Mouse (Mus musculus) liver, embryonic 11.5 days (tissue): ENCODE measurements at regions not wholly inside any gene's neighbourhood (a gene's known extent, or its start where the extent isn't known, plus 50 kb on each side); places are given as distances from the start of the nearest gene placed in this dataset.
A peak's percentile ranks its signal among the peaks of the same experiment; 100 is the strongest.

Experiments
- ATAC-seq: fragments of 200-750 bp; cut with Nextera tagmentation; replicated peaks from 2 replicates; pipeline ENCODE4 v1.8.0; 2017; ENCODE audit warnings: moderate number of reproducible peaks, mild to moderate bottlenecking, moderate TSS enrichment, moderate library complexity; ENCODE audit not compliant: low FRiP score
- DNase-seq: peaks from one replicate; pipeline ENCODE4 v3.0.0-alpha.2; 2017; ENCODE audit warnings: low spot score
- H3K27ac ChIP-seq: fragments of 300-500 bp; sonication (generic); 2 replicates; pipeline ENCODE4 v1.5.1; 2014; ENCODE audit warnings: mild to moderate bottlenecking, low read depth, low read length, control low read depth
- H3K27me3 ChIP-seq: fragments of 300-500 bp; sonication (generic); replicated peaks from 2 replicates; pipeline ENCODE4 v1.6.1; 2014; ENCODE audit warnings: low read length, mixed read lengths; ENCODE audit not compliant: control insufficient read depth, insufficient read depth
- H3K36me3 ChIP-seq: fragments of 300-500 bp; sonication (generic); 2 replicates; pipeline ENCODE4 v1.6.1; 2014; ENCODE audit warnings: mild to moderate bottlenecking, low read length, moderate library complexity, mixed read lengths; ENCODE audit not compliant: control insufficient read depth, insufficient read depth
- H3K4me1 ChIP-seq: fragments of 300-500 bp; sonication (generic); replicated peaks from 2 replicates; pipeline ENCODE4 v1.6.1; 2014; ENCODE audit warnings: low read length, mixed read lengths; ENCODE audit not compliant: control insufficient read depth, insufficient read depth
- H3K4me2 ChIP-seq: fragments of 300-500 bp; sonication (generic); 2 replicates; pipeline ENCODE4 v1.6.1; 2014; ENCODE audit warnings: mild to moderate bottlenecking, control low read depth, moderate library complexity
- H3K4me3 ChIP-seq: fragments of 300-500 bp; sonication (generic); 2 replicates; pipeline ENCODE4 v1.5.1; 2014; ENCODE audit warnings: low read depth, low read length, control low read depth
- H3K9ac ChIP-seq: fragments of 300-500 bp; sonication (generic); 2 replicates; pipeline ENCODE4 v1.6.1; 2014; ENCODE audit warnings: low read depth, low read length, control low read depth
- H3K9me3 ChIP-seq: fragments of 300-500 bp; sonication (generic); 2 replicates; pipeline ENCODE4 v1.6.1; 2016; ENCODE audit warnings: low read length, inconsistent platforms, mixed read lengths; ENCODE audit not compliant: control insufficient read depth
- WGBS: fragments of 180-500 bp; shearing (Covaris S2); extraction: QIAGEN DNeasy Blood & Tissue Kit; methylation state at CpG from one replicate; pipeline ENCODE4 v1.1.7; 2014; 5-methylcytosine and 5-hydroxymethylcytosine counted together

DNA sequence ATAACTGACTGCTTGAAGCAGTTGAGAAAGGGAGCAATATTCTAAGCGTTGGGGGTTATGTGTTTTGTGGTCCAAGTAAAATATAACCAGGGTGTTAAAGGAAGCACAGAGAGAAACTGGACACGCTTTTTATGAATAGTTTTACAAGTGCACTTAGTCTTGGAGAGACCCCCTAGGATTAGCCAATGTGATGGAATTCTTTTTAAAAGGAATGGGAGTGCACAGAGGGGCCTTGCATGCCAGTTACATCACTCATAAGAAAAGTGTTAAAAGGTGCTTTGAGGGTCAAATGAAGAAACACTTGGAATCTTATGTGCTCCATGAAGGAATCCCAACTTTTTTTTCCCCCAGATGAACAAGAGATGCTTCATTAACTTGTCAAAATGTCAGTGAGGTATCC lies 394.4 kb downstream of the Bckdhb start:
- no peaks in the 10 kb centered on the region for H3K27me3 ChIP-seq
- no peaks in the 10 kb centered on the region for H3K36me3 ChIP-seq
- DNase-seq, result no peak
- H3K27ac ChIP-seq, result no peak overlapping the region
- H3K9me3 ChIP-seq, result no peaks in the 10 kb centered on the region
- H3K4me3 ChIP-seq, result no peak overlapping the region
- no peak overlapping the region for H3K9ac ChIP-seq
- H3K4me1 ChIP-seq, result no peaks in the 10 kb centered on the region
- WGBS, result 83% methylated on average over 2 of the region's 2 CpGs
- no peak overlapping the region for H3K4me2 ChIP-seq
- no peak for ATAC-seq

DNA sequence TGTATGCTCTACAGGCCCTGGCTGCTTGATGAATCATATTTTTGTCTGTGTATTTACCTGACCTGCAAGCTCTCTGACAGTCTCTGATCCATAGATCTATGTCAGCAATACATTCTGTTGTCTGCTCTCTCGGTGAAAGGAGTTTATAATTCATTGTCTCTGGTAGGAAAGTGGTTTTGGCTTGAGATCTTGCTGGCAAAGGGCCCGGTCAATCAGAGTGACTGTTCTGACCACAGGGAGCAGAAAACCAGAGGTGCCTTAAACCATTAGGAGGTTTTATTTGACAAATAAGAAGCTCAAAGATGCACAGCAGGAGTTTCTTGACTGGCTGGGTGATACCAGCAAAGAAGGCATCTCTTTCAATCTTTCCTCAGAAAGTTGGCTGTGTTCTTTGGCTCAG lies 398.2 kb downstream of the Bckdhb start:
- Histone ChIP-seq H3K27ac (no peak overlapping the region), H3K4me1 (no peaks in the 10 kb centered on the region), H3K4me3 (no peak overlapping the region), H3K36me3 (no peaks in the 10 kb centered on the region), H3K9me3 (no peaks in the 10 kb centered on the region), H3K27me3 (no peaks in the 10 kb centered on the region), H3K4me2 (no peak overlapping the region), H3K9ac (no peak overlapping the region)
- 54% methylated on average over 2 of the region's 2 CpGs for WGBS
- DNase-seq, result no peak
- no peak for ATAC-seq

DNA sequence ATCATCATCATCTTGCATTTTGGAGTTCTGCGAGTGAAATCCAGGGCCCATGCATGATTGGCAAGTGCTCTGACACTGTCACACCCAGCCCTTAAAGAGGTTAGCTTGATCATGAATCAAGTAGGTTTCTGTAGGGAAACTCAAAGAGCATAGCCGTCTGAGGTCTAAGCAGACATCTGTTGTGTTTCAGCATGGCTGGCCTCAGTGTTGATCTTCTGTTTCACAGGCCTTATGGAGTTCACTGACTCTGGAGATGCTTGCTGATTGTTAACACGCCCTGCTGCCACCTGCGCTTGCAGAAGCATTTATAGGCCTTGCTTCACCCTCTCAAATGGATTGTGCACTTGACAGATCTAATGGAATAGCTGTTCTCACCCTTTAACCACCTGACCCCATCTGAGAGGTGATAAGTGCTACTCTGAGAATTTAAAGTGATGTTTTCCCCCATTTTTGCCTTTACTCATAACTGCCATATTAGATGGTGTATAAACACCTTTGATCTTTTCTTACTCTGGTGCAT lies 406.2 kb downstream of the Bckdhb start:
- Histone ChIP-seq H3K4me2 (no peak overlapping the region), H3K4me3 (no peak overlapping the region), H3K9me3 (no peaks in the 10 kb centered on the region), H3K4me1 (no peaks in the 10 kb centered on the region), H3K27me3 (no peaks in the 10 kb centered on the region), H3K27ac (no peak overlapping the region), H3K36me3 (no peaks in the 10 kb centered on the region), H3K9ac (no peak overlapping the region)
- 84% methylated on average over 4 of the region's 4 CpGs for whole genome bisulfite sequencing
- ATAC-seq, result no peak
- no peak for DNase-seq

- ATAC-seq, result peak; percentile 82
- no peak overlapping the region for H3K9ac ChIP-seq
- no peaks in the 10 kb centered on the region for H3K4me1 ChIP-seq
- no peaks in the 10 kb centered on the region for H3K27me3 ChIP-seq
- 16% methylated on average over 7 of the region's 7 CpGs for WGBS
- H3K4me2 ChIP-seq, result no peak overlapping the region
- no peak overlapping the region for H3K27ac ChIP-seq
- H3K9me3 ChIP-seq, result no peaks in the 10 kb centered on the region
- peak; percentile 73 for DNase-seq
- H3K4me3 ChIP-seq, result no peak overlapping the region
- H3K36me3 ChIP-seq, result no peaks in the 10 kb centered on the region
These were observed 418.6 kb downstream of the Bckdhb start for GRCm38 (mm10) chr9:84343435-84344095.

DNA sequence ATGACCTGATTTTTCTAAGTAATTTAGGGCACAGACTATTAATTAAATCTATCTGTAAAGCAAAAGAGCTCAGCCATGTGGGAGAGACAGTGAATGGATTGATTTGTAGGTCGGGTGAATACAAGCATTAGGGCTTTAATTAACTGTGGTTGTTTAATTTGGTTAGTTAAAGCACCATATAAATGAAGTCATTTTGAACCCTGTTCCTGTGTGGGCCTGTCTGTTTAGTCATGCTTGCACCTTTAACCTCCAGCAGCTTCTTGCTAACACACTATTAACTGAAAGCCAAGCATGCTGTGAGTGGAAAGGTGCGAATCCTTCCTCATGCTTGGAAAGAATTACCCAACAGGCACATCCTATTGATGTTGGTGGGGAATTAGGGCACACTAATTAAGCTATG lies 425.3 kb downstream of the Bckdhb start:
- Histone ChIP-seq H3K36me3 (no peaks in the 10 kb centered on the region), H3K9ac (no peak overlapping the region), H3K4me3 (no peak overlapping the region), H3K27ac (no peak overlapping the region), H3K4me2 (no peak overlapping the region), H3K27me3 (no peaks in the 10 kb centered on the region), H3K4me1 (no peaks in the 10 kb centered on the region), H3K9me3 (no peaks in the 10 kb centered on the region)
- 52% methylated on average over 2 of the region's 2 CpGs for WGBS
- ATAC-seq, result no peak
- DNase-seq, result no peak

GRCm38 (mm10) chr9:84354409-84354808 lies 429.5 kb downstream of the Bckdhb start:
- Histone ChIP-seq H3K9me3 (no peaks in the 10 kb centered on the region), H3K4me2 (no peak overlapping the region), H3K4me1 (no peaks in the 10 kb centered on the region), H3K9ac (no peak overlapping the region), H3K27ac (no peak overlapping the region), H3K4me3 (no peak overlapping the region), H3K36me3 (no peaks in the 10 kb centered on the region), H3K27me3 (no peaks in the 10 kb centered on the region)
- no peak for DNase-seq
- WGBS, result 85% methylated on average over 2 of the region's 2 CpGs
- no peak for ATAC-seq

DNA sequence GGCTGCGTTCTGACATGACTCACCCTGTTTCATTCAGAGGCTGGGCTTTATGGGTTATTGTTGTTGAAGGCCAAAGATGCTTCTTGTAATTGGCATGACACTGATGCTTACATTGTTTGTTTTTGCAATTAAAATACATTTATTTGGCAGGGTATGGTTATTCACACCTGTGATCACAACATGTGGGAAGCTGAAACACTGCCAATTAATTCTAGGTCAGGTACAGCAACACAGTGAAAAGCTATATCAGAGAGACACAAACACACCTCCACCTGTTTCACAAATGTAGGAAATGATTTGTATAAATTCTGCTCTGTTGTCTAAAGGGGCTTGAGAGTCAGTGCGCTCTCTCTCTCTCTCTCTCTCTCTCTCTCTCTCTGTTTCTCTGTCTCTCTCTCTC lies 431.2 kb downstream of the Bckdhb start:
- WGBS, result 96% methylated on average over 2 of the region's 2 CpGs
- H3K4me1 ChIP-seq, result no peaks in the 10 kb centered on the region
- no peak overlapping the region for H3K27ac ChIP-seq
- ATAC-seq (no peak), DNase-seq (no peak)
- no peaks in the 10 kb centered on the region for H3K9me3 ChIP-seq
- H3K4me3 ChIP-seq, result no peak overlapping the region
- H3K9ac ChIP-seq, result no peak overlapping the region
- no peaks in the 10 kb centered on the region for H3K36me3 ChIP-seq
- no peak overlapping the region for H3K4me2 ChIP-seq
- H3K27me3 ChIP-seq, result no peaks in the 10 kb centered on the region

GRCm38 (mm10) chr9:84359879-84360278 lies 434.9 kb downstream of the Bckdhb start:
- ATAC-seq (peak; percentile 39; the same call in 1 of the 2 replicates), DNase-seq (no peak)
- no peaks in the 10 kb centered on the region for H3K4me1 ChIP-seq
- H3K9me3 ChIP-seq, result no peaks in the 10 kb centered on the region
- no peak overlapping the region for H3K27ac ChIP-seq
- no peaks in the 10 kb centered on the region for H3K27me3 ChIP-seq
- no peaks in the 10 kb centered on the region for H3K36me3 ChIP-seq
- no peak overlapping the region for H3K4me3 ChIP-seq
- 28% methylated on average over 3 of the region's 3 CpGs for WGBS
- H3K4me2 ChIP-seq, result no peak overlapping the region
- no peak overlapping the region for H3K9ac ChIP-seq

- H3K9me3 ChIP-seq, result no peaks in the 10 kb centered on the region
- H3K27ac ChIP-seq, result no peak overlapping the region
- no peaks in the 10 kb centered on the region for H3K36me3 ChIP-seq
- ATAC-seq (no peak), DNase-seq (no peak)
- WGBS, result 77% methylated on average over 4 of the region's 4 CpGs
- H3K9ac ChIP-seq, result no peak overlapping the region
- H3K4me3 ChIP-seq, result no peak overlapping the region
- H3K27me3 ChIP-seq, result no peaks in the 10 kb centered on the region
- H3K4me2 ChIP-seq, result no peak overlapping the region
- H3K4me1 ChIP-seq, result no peaks in the 10 kb centered on the region
These were observed 435.5 kb downstream of the Bckdhb start for GRCm38 (mm10) chr9:84360484-84360883.
